Mouse (Mus musculus): ENCODE measurements around the gene Slc25a42. TPM values are rescaled to one million over a fixed set of nuclear protein-coding genes. Genes with fewer than 3 reads are reported as not detected.

Slc25a42 gene
- polyA plus RNA-seq, 1 experiment, result 45.5 TPM

GRCm38 (mm10) chr8:70166504-70167110 is 45.5 kb downstream of the Slc25a42 start:
- no peaks in the 10 kb centered on the region for H3K27me3 ChIP-seq (ENCODE audit: control insufficient read depth, insufficient read depth, low read length)
- WGBS, result 2% methylated on average over 21 of the region's 21 CpGs
- H3K4me3 ChIP-seq (replicated peaks; ENCODE audit: insufficient read depth, low read depth, low read length), result peak overlapping the region; percentile 2
- TF ChIP-seq CTCF (IDR thresholded peaks at IDR 0.05; ENCODE audit: borderline replicate concordance, insufficient read depth, low read depth, low read length), result peak; percentile 89
- no peak for TF ChIP-seq POLR2A (IDR thresholded peaks at IDR 0.05; ENCODE audit: borderline replicate concordance, insufficient read depth, low read length)
- no peak overlapping the region for H3K27ac ChIP-seq (ENCODE audit: insufficient read depth, low read length)
- peak; percentile 48 to 73 for DNase-seq
- no peaks in the 10 kb centered on the region for H3K4me1 ChIP-seq (ENCODE audit: control insufficient read depth, insufficient read depth, low read length)

GRCm38 (mm10) chr8:70163316-70163715 is 48.8 kb downstream of the Slc25a42 start:
- DNase-seq, result no peak
- Histone ChIP-seq H3K27ac (ENCODE audit: insufficient read depth, low read length) (no peak overlapping the region), H3K4me1 (ENCODE audit: control insufficient read depth, insufficient read depth, low read length) (no peaks in the 10 kb centered on the region), H3K27me3 (ENCODE audit: control insufficient read depth, insufficient read depth, low read length) (no peaks in the 10 kb centered on the region), H3K4me3 (replicated peaks; ENCODE audit: insufficient read depth, low read depth, low read length) (no peak overlapping the region)
- 69% methylated on average over 3 of the region's 3 CpGs for WGBS
- TF ChIP-seq CTCF (IDR thresholded peaks at IDR 0.05; ENCODE audit: borderline replicate concordance, insufficient read depth, low read depth, low read length) (no peak), POLR2A (IDR thresholded peaks at IDR 0.05; ENCODE audit: borderline replicate concordance, insufficient read depth, low read length) (no peak)

GRCm38 (mm10) chr8:70160015-70160414 is 52.1 kb downstream of the Slc25a42 start:
- TF ChIP-seq CTCF (IDR thresholded peaks at IDR 0.05; ENCODE audit: borderline replicate concordance, insufficient read depth, low read depth, low read length) (no peak), POLR2A (IDR thresholded peaks at IDR 0.05; ENCODE audit: borderline replicate concordance, insufficient read depth, low read length) (no peak)
- WGBS, result 65% methylated on average over 13 of the region's 13 CpGs
- Histone ChIP-seq H3K4me1 (ENCODE audit: control insufficient read depth, insufficient read depth, low read length) (no peaks in the 10 kb centered on the region), H3K27ac (ENCODE audit: insufficient read depth, low read length) (no peak overlapping the region), H3K4me3 (replicated peaks; ENCODE audit: insufficient read depth, low read depth, low read length) (no peak overlapping the region), H3K27me3 (ENCODE audit: control insufficient read depth, insufficient read depth, low read length) (no peaks in the 10 kb centered on the region)
- DNase-seq, result no peak

GRCm38 (mm10) chr8:70159211-70159610 is 52.9 kb downstream of the Slc25a42 start:
- 85% methylated on average over 4 of the region's 4 CpGs for WGBS
- TF ChIP-seq POLR2A (IDR thresholded peaks at IDR 0.05; ENCODE audit: borderline replicate concordance, insufficient read depth, low read length), result no peak
- TF ChIP-seq CTCF (IDR thresholded peaks at IDR 0.05; ENCODE audit: borderline replicate concordance, insufficient read depth, low read depth, low read length), result no peak
- Histone ChIP-seq H3K27me3 (ENCODE audit: control insufficient read depth, insufficient read depth, low read length) (no peaks in the 10 kb centered on the region), H3K4me3 (replicated peaks; ENCODE audit: insufficient read depth, low read depth, low read length) (no peak overlapping the region), H3K27ac (ENCODE audit: insufficient read depth, low read length) (no peak overlapping the region), H3K4me1 (ENCODE audit: control insufficient read depth, insufficient read depth, low read length) (no peaks in the 10 kb centered on the region)
- DNase-seq, result no peak

GRCm38 (mm10) chr8:70158069-70158853 is 53.8 kb downstream of the Slc25a42 start:
- 12% methylated on average over 39 of the region's 40 CpGs for WGBS
- Histone ChIP-seq H3K4me3 (replicated peaks; ENCODE audit: insufficient read depth, low read depth, low read length) (peak overlapping the region; percentile 46), H3K4me1 (ENCODE audit: control insufficient read depth, insufficient read depth, low read length) (no peaks in the 10 kb centered on the region), H3K27me3 (ENCODE audit: control insufficient read depth, insufficient read depth, low read length) (no peaks in the 10 kb centered on the region), H3K27ac (ENCODE audit: insufficient read depth, low read length) (no peak overlapping the region)
- TF ChIP-seq CTCF (IDR thresholded peaks at IDR 0.05; ENCODE audit: borderline replicate concordance, insufficient read depth, low read depth, low read length) (no peak), POLR2A (IDR thresholded peaks at IDR 0.05; ENCODE audit: borderline replicate concordance, insufficient read depth, low read length) (no peak)
- peak; percentile 41 to 43 for DNase-seq

- no peak for TF ChIP-seq CTCF (IDR thresholded peaks at IDR 0.05; ENCODE audit: borderline replicate concordance, insufficient read depth, low read depth, low read length)
- TF ChIP-seq POLR2A (IDR thresholded peaks at IDR 0.05; ENCODE audit: borderline replicate concordance, insufficient read depth, low read length), result no peak
- H3K27me3 ChIP-seq (ENCODE audit: control insufficient read depth, insufficient read depth, low read length), result no peaks in the 10 kb centered on the region
- WGBS, result 97% methylated on average over 1 of the region's 1 CpGs
Measured at GRCm38 (mm10) chr8:70157240-70157800, 54.8 kb downstream of the Slc25a42 start.

GRCm38 (mm10) chr8:70152537-70153257 is 59.4 kb downstream of the Slc25a42 start:
- TF ChIP-seq POLR2A (IDR thresholded peaks at IDR 0.05; ENCODE audit: borderline replicate concordance, insufficient read depth, low read length) (no peak), CTCF (IDR thresholded peaks at IDR 0.05; ENCODE audit: borderline replicate concordance, insufficient read depth, low read depth, low read length) (no peak)
- DNase-seq, result peak; percentile 37 to 52
- H3K27ac ChIP-seq (ENCODE audit: insufficient read depth, low read length), result no peak overlapping the region
- no peaks in the 10 kb centered on the region; the same call in 1 of the 2 replicates for H3K4me1 ChIP-seq (ENCODE audit: control insufficient read depth, insufficient read depth, low read length)
- H3K4me3 ChIP-seq (replicated peaks; ENCODE audit: insufficient read depth, low read depth, low read length), result no peak overlapping the region
- 11% methylated on average over 22 of the region's 22 CpGs for WGBS
- H3K27me3 ChIP-seq (ENCODE audit: control insufficient read depth, insufficient read depth, low read length), result no peaks in the 10 kb centered on the region

More at GRCm38 (mm10) chr8:70157240-70157800, 54.8 kb downstream of the Slc25a42 start:
- Histone ChIP-seq H3K4me3 (replicated peaks; ENCODE audit: insufficient read depth, low read depth, low read length) (no peak overlapping the region), H3K27ac (ENCODE audit: insufficient read depth, low read length) (no peak overlapping the region), H3K4me1 (ENCODE audit: control insufficient read depth, insufficient read depth, low read length) (no peaks in the 10 kb centered on the region)
- DNase-seq, result no peak
